Mouse (Mus musculus) urinary bladder, adult 2 months (tissue): ENCODE data around the gene Gm10644. TPM values are rescaled to one million over a fixed set of nuclear protein-coding genes. Genes with fewer than 3 reads are reported as not detected.

Experiments
- DNase-seq: peaks from one replicate; pipeline ENCODE4 v3.0.0; 2022; ENCODE audit warnings: low spot score
- polyA plus RNA-seq: library from polyadenylated mRNA; depleted of rRNA; stranded (reverse); fragments of >200 nt; gene quantifications from 2 replicates; pipeline ENCODE4 v1.2.3, GENCODE M21; 2012

Gm10644 gene
- polyA plus RNA-seq, 1 experiment = 0.96 TPM

DNA sequence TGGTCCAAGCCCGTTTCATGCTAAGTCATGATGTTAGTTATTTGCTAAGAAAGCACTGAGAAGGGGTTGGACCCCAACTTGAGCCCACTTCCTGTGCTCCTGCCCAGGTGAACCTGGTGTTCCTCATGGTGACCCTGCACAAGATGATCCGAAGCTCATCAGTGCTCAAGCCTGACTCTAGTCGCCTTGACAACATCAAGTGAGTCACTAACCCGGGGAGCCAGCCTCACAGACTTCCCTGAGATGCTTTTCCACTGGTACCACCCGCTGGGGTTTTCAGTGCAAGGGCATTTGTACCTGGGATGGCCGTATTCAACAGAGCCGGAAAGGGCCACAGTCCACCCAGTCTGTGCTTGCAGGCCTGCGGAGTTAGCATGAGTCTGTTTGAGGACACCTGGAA, 19.6 kb downstream of the Gm10644 start:
- DNase-seq = peak; percentile 10

DNA sequence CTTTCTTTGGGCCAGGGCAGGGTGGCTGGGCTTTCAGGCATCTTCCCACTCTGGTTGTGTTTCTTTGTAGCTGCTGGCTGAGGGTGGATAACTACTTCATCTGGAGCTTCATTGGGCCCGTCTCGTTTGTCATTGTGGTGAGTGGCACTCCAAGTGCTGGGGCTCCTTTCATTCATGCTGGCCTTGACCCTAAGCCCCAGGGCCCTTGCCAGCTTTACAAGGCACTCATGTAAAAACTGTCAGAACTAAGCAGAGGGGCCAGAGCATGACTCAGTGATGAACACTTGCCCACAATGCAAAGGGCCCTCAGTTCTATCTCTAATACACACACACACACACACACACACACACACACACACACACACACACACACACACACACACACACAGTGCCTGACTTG, 20.0 kb downstream of the Gm10644 start:
- DNase-seq = no peak

DNA sequence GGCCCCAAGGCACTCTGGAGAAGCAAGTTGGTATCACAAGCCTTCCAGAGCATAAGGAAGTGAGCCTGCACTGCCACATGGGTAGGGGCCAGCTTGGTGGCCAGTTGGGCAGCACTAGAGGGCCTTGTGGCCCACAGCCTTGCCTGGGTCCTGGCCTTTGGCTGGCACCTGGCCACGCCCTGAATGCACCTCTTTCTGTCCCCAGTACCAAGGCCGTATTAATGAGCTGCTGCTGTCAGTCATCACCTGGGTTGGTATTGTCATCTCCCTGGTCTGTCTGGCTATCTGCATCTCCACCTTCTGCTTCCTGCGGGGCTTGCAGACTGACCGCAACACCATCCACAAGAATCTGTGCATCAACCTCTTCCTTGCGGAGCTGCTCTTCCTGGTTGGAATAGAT, 20.8 kb downstream of the Gm10644 start:
- no peak for DNase-seq

DNA sequence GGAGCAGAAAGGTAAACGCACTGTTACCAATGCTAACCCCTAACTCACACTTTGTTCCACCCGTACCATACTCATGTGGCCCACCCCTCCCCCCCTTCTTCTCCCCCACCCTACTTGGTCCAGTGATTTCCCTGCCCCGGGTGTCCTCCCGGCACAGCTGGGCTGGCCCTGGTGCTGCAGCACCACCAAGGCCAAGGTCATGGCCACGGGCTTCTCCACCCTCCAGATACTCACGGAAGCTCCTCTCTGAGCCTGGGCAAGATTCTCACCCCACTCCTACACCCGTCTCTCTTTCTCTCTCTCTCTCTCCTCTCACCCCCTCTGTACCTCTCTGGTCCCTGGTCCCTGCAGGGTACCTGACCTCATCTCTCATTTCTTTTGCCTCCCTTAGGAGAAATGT, 28.7 kb downstream of the Gm10644 start:
- no peak for DNase-seq

DNA sequence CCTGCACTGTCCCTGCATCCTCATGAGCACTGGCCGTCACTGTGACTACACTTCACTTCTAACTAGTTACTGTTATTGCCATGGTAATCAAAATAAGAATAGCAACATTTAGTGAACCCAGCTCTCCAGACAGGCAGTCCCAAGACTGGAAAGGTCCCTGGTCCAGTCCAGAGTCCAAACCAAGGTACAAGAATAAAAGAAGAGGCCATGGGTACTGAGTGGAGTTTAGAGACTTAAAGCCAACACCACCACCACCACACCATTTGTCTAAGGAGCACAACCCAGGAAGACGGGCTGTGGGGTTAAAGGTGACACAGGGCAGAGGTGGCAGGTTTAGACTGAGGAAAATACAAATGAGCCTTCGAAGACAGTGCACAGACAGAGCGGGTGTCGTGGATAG, 30.4 kb downstream of the Gm10644 start:
- DNase-seq = no peak

DNA sequence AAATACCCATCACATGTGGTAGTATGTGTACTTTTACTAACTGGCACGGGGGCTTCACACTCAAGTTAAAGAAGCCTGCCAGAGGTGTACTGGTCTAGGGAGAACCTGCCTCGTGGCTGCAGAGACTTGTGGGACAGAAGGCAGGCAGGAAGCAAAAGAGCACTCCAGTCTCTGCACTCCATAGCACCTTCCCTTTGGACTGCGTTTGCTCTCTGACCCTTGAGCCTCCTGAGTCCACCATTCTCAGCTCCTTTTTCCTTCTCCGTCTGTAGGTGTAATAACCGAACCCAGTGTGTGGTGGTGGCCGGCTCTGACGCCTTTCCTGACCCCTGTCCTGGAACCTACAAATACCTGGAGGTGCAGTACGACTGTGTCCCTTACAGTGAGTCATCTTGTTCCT, 32.3 kb downstream of the Gm10644 start:
- DNase-seq = no peak

DNA sequence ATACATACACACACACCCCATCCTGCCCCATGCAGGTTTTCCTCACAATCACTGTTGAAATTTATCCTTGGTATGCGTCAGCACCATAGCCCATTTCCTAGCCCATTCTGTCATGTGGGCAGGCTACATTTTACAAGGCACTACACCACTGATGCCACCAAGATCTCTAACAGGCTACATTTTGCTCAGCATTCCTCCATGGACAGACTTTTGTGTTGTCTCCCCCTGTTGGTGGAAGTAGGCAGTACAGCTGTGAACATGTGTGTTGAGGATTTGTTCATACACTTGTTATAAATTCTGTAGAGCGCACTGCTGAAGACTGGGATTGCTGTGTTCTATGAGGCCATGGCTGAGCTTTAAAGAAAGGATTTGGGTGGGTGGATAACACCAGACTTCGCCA, 33.4 kb downstream of the Gm10644 start:
- DNase-seq = no peak

- no peak for DNase-seq
Observed at GRCm38 (mm10) chr8:83917566-83917965, 37.4 kb downstream of the Gm10644 start.

DNA sequence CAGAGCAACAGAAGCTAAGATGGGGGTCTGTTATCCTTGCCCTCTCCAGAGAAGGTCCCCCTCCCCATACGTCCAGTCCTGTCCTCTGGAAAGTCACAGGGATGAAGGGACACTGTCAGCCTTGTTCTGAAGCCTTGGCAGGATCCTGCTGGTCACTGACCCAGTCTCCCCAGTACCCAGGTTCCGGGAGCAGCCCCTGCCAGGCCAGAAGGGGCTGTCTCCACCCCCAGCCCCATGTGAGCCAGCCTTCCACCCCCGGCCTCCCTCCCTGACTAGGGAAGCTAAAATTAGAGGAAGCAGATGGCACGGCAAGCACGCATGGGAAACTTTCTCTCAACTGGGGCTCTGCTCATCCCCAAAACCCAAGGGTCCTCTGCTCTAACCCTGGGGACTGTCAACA, 39.0 kb downstream of the Gm10644 start:
- no peak for DNase-seq

DNA sequence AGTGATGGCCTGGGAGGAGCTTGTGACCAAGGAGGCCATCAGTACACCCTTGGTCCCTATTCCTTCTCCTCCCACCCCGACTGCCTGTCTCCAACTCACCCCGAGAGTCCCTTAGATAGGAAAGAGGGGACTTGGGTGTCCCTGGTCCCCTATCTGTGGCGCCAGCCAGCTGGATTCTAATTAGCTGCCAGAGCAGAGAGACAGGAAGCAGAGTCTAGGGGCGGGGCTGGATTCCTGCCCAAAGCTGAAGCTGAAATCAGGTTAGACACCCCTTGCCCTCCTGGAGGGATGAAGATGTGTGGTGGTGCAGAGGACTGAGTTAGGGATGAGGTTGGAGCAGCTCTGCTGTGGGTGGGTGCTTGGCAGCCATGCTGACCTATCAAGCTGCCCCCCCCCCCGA, 40.1 kb downstream of the Gm10644 start:
- no peak for DNase-seq

GRCm38 (mm10) chr8:83914232-83914631, 40.8 kb downstream of the Gm10644 start:
- DNase-seq = no peak

GRCm38 (mm10) chr8:83911809-83912731, 42.9 kb downstream of the Gm10644 start:
- no peak for DNase-seq

GRCm38 (mm10) chr8:83909311-83909710, 45.7 kb downstream of the Gm10644 start:
- no peak for DNase-seq

- DNase-seq = no peak
Observed at GRCm38 (mm10) chr8:83908583-83908982, 46.4 kb downstream of the Gm10644 start.

DNA sequence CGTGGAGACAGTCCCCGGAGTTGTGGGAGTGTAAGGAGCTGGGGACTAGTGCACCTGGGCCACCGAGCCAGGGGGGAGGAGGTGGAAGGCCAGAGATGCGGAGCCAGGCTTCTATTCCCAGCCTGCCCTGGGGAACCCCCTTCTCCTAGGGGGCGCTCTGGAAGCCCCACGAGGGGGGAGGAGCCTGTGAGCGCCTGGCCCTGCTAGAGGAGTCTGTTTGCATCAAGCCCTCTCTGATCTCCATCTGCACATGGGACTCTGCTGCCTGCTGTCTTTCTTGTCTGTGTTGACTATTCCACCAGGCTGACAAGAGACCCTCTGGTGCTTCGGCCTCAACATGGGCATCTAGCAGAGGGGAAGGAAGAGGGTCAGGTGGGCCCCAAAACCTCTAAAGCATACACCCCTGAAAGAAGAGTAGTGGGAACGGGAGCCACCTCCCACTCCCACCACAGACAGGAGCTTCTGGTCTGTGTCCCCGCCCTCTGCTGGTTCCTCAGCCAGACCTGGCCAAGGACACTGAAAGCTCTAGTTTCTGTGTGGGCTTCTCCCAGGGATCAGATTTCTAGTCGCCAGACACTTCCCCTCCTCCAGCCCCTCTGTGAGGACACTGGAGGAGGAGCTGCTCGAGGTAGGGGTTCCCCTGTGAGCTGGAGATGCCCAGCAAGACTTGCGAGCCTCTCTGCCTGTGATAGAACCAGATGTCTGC, 51.9 kb downstream of the Gm10644 start:
- DNase-seq = no peak

- no peak for DNase-seq
Observed at GRCm38 (mm10) chr8:83901566-83902485, 53.2 kb downstream of the Gm10644 start.

- no peak for DNase-seq
Observed at GRCm38 (mm10) chr8:83900957-83901270, 54.1 kb downstream of the Gm10644 start.

DNA sequence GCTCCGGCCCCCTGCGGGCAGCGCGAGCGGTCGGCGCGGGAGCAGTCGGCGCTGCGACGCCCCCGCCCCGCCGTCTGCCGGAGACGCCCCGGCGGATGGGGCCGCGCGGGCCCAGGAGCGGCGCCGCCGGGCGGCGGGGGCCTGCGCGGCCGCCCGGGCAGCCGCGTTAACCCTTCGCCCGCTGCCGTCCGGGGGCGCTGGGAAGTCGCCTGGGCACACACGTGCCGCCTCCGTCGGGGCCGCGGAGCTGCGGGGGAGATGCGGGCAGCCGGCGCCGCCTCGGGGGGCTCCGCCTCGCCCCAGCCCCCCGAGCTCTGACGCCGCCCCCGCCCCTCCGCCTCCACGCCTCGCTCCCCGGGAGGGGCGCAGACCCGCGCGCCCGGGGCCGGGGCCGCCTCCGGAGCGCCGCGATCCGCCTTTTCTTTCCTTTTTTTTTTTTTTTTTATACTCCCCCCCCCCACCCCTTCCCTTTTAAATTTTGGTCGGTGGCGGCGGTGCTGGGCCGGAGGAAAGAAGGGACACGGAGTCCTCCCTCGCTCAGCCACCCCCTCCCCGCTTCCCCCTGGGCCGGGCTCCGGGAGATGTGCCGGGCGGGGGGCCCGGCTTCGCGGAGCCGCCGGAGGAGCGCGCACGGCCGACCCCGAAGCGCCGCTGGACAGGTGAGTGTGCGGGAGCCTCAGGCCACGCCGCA, 54.6 kb downstream of the Gm10644 start:
- no peak for DNase-seq

DNA sequence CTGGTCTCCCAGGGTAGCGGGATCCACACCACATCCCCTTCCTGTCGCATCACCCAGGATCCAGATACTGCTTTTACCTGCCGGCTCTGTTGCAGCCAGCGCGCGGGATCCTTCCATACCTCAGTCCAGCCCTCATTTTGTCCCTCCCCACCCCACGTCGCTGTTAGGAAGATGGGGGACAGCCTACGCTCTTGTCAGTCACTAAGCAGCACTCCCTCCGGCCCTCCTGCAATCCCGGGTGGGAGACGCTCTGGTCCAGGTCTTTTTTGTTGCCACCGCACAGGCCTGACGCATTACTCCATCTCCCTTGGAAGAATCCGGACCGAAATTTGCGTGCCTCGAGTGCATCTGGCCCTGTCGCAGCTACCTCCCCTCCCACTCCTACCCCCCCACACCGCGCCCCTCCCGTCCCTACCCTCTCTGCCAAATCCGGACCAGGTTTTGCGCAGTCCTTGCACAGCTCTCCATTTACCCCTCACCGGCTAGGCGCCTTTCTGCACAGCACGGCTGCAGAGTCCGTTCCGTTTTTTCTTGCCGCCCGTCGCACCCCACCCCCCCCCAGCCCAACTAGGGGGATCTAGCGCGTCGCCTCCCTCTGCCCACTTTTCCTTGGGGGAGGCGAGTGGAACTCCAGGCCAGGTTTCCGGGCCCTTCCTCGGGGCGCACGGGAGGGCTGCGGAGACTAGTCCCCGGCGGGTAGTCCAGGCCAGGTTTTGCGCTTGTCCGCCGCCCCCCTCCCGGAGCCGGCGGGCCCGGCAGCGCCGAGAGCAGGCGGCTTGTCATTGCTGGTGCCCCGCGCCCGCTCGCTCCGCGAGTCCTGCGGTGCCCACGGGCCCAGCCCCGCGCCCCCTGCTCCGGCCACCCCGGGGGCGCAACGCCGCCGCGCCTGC, 55.4 kb downstream of the Gm10644 start, which contains the start of gene Adgrl1:
Adgrl1 (plus strand) TSS at position 743 of the 890 bp plus-strand sequence.
- DNase-seq = peak; percentile 78

DNA sequence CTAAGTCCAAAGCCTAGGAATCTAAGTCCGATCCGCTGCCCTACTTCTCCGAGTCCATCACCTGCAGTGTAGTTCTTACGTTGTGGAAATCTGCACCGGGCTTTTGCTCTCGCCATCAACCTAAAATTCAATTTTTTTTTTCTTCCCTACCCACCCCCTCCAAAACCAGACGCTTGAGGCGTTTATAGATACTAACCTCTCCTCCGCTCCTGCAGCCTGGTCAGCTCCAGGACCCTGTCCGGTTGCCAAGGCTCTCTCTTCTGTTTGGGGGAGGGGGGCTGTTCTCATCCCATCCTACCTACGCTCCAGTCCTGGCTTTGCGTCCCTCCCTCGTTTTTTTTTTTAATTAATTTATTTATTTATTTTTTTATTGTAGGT, 56.0 kb downstream of the Gm10644 start:
- no peak for DNase-seq

DNA sequence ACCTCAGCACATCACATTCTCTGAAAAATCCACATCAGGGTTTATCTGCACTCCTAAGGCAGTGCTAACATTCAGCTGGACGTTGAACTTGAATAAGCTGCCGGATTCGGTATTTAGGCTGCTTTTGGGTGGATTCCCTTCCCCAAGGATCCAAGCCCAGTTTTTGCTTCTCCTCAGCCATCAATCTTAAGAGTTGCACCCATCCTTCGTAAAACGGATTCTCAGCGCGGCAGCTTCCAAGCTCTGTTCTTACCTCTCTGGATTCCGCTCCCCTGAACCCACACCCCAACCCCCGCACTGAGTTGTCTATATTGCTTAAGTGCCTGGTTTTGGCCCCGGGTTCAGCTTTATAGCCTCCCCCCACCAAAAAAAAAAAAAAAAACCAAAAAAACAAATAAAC, 56.5 kb downstream of the Gm10644 start:
- no peak for DNase-seq
